Mouse (Mus musculus) forebrain, postnatal 0 days (tissue): Measurements from ENCODE around the gene Casz1. TPM values are rescaled to one million over a fixed set of nuclear protein-coding genes. Genes with fewer than 3 reads are reported as not detected.

ENCODE experiments used
- ATAC-seq: fragments of 200-750 bp; cut with Nextera tagmentation; 2 replicates; pipeline ENCODE4 v1.8.0; 2017; ENCODE audit warnings: mild to moderate bottlenecking, moderate library complexity
- DNase-seq: peaks from one replicate; pipeline ENCODE4 v3.0.0-alpha.2; 2015
- H3K27ac ChIP-seq: fragments of 300-500 bp; sonication (generic); 2 replicates; pipeline ENCODE4 v1.5.1; 2014; ENCODE audit warnings: low read depth, mild to moderate bottlenecking, antibody characterized with exemption, low read length, moderate library complexity, mixed read lengths
- H3K27me3 ChIP-seq: fragments of 300-500 bp; sonication (generic); 2 replicates; pipeline ENCODE4 v1.6.1; 2014; ENCODE audit warnings: mild to moderate bottlenecking, low read length, mixed read lengths; ENCODE audit not compliant: insufficient read depth
- H3K36me3 ChIP-seq: fragments of 300-500 bp; sonication (generic); 2 replicates; pipeline ENCODE4 v1.6.1; 2014; ENCODE audit warnings: mild to moderate bottlenecking, moderate library complexity; ENCODE audit not compliant: insufficient read depth
- H3K4me1 ChIP-seq: fragments of 300-500 bp; sonication (generic); 2 replicates; pipeline ENCODE4 v1.6.1; 2014; ENCODE audit warnings: antibody characterized with exemption; ENCODE audit not compliant: insufficient read depth
- H3K4me2 ChIP-seq: fragments of 300-500 bp; sonication (generic); 2 replicates; pipeline ENCODE4 v1.6.1; 2014; ENCODE audit warnings: low read depth, mild to moderate bottlenecking, moderate library complexity
- H3K4me3 ChIP-seq: fragments of 300-500 bp; sonication (generic); 2 replicates; pipeline ENCODE4 v1.5.1; 2014; ENCODE audit warnings: low read depth, low read length, mixed read lengths
- H3K9ac ChIP-seq: fragments of 300-500 bp; sonication (generic); 2 replicates; pipeline ENCODE4 v1.6.1; 2014; ENCODE audit warnings: mild to moderate bottlenecking
- H3K9me3 ChIP-seq: fragments of 300-500 bp; sonication (generic); 2 replicates; pipeline ENCODE4 v1.6.1; 2016; ENCODE audit warnings: low read length
- CTCF ChIP-seq: sonication (generic); IDR thresholded peaks from 2 replicates; pipeline ENCODE4 v1.5.1; 2016; ENCODE audit warnings: antibody characterized with exemption, control low read depth, low read depth
- WGBS: fragments of 180-500 bp; shearing (Covaris S2); extraction: QIAGEN DNeasy Blood & Tissue Kit; methylation state at CpG from one replicate; pipeline ENCODE4 v1.1.7; 2014; 5-methylcytosine and 5-hydroxymethylcytosine counted together
- polyA plus RNA-seq: library from polyadenylated mRNA; unstranded; fragments of >200 nt; fragmentation: Nextera tagmentation; extraction: Ambion mirVana; gene quantifications from 2 replicates; pipeline ENCODE4 v1.2.1, GENCODE M21; 2015
- total RNA-seq: library from RNA; depleted of rRNA; stranded (reverse); fragments of >200 nt; gene quantifications from 2 replicates; pipeline ENCODE4 v1.2.3, GENCODE M21; 2014

Casz1 gene
- total and polyA plus RNA-seq, 2 experiments from 2014 or later = 1.1 to 3.1 TPM

- Histone ChIP-seq H3K4me1 (peaks cover 23% of the 10 kb centered on the region), H3K4me3 (peak overlapping the region; percentile 24), H3K9me3 (no peaks in the 10 kb centered on the region), H3K27ac (0 out of 2 replicates have a peak overlapping the region, but pooled peaks have one; percentile 15), H3K36me3 (no peaks in the 10 kb centered on the region), H3K4me2 (peak overlapping the region; percentile 57), H3K9ac (no peak overlapping the region), H3K27me3 (0 out of 2 replicates have a peak, but pooled peaks cover 7% of the 10 kb centered on the region)
- ATAC-seq (peak; percentile 85), DNase-seq (peak; percentile 80)
- WGBS = under 1% methylated on average over 26 of the region's 27 CpGs
- TF ChIP-seq CTCF = no peak
These were observed 55.8 kb downstream of the Casz1 start for GRCm38 (mm10) chr4:148859906-148860491.

- Histone ChIP-seq H3K27ac (no peak overlapping the region), H3K9me3 (no peaks in the 10 kb centered on the region), H3K9ac (no peak overlapping the region), H3K4me1 (peaks cover 21% of the 10 kb centered on the region), H3K4me3 (peak overlapping the region; percentile 24; the same call in 1 of the 2 replicates), H3K36me3 (no peaks in the 10 kb centered on the region), H3K27me3 (peaks cover 10% of the 10 kb centered on the region), H3K4me2 (peak overlapping the region; percentile 57)
- DNase-seq (no peak), ATAC-seq (no peak)
- WGBS = 10% methylated on average over 7 of the region's 7 CpGs
- TF ChIP-seq CTCF = no peak
These were observed 56.4 kb downstream of the Casz1 start for GRCm38 (mm10) chr4:148860636-148861035.

- 6% methylated on average over 12 of the region's 12 CpGs for WGBS
These were observed 62.7 kb downstream of the Casz1 start for GRCm38 (mm10) chr4:148866812-148867470.

GRCm38 (mm10) chr4:148867721-148868397, 63.6 kb downstream of the Casz1 start:
- DNase-seq (peak; percentile 77), ATAC-seq (peak; percentile 67)
- no peak for TF ChIP-seq CTCF
- Histone ChIP-seq H3K4me1 (peaks cover 8% of the 10 kb centered on the region), H3K36me3 (no peaks in the 10 kb centered on the region), H3K27me3 (peaks cover 19% of the 10 kb centered on the region), H3K9ac (no peak overlapping the region), H3K9me3 (no peaks in the 10 kb centered on the region), H3K4me3 (no peak overlapping the region), H3K4me2 (no peak overlapping the region), H3K27ac (no peak overlapping the region)
- WGBS = 36% methylated on average over 11 of the region's 11 CpGs

More at GRCm38 (mm10) chr4:148866812-148867470, 62.7 kb downstream of the Casz1 start:
- Histone ChIP-seq H3K9ac (no peak overlapping the region), H3K27ac (no peak overlapping the region), H3K4me1 (peaks cover 8% of the 10 kb centered on the region), H3K36me3 (no peaks in the 10 kb centered on the region), H3K4me2 (no peak overlapping the region), H3K27me3 (peaks cover 19% of the 10 kb centered on the region), H3K9me3 (no peaks in the 10 kb centered on the region), H3K4me3 (no peak overlapping the region)
- TF ChIP-seq CTCF = no peak
- DNase-seq (no peak), ATAC-seq (no peak)

GRCm38 (mm10) chr4:148869566-148869965, 65.3 kb downstream of the Casz1 start:
- ATAC-seq (no peak), DNase-seq (peak; percentile 74)
- TF ChIP-seq CTCF = no peak
- H3K9me3 ChIP-seq = no peaks in the 10 kb centered on the region
- H3K4me1 ChIP-seq = peaks cover 8% of the 10 kb centered on the region
- H3K9ac ChIP-seq = no peak overlapping the region
- no peaks in the 10 kb centered on the region for H3K36me3 ChIP-seq
- no peak overlapping the region for H3K4me3 ChIP-seq
- no peak overlapping the region for H3K4me2 ChIP-seq
- peaks cover 15% of the 10 kb centered on the region for H3K27me3 ChIP-seq
- no peak overlapping the region for H3K27ac ChIP-seq
- 42% methylated on average over 7 of the region's 7 CpGs for WGBS

- Histone ChIP-seq H3K27ac (no peak overlapping the region), H3K9ac (no peak overlapping the region), H3K27me3 (peaks cover 11% of the 10 kb centered on the region), H3K4me3 (no peak overlapping the region), H3K4me2 (no peak overlapping the region), H3K36me3 (no peaks in the 10 kb centered on the region), H3K4me1 (peaks cover 8% of the 10 kb centered on the region), H3K9me3 (no peaks in the 10 kb centered on the region)
- no peak for ATAC-seq
- no peak for TF ChIP-seq CTCF
- 86% methylated on average over 4 of the region's 4 CpGs for WGBS
- no peak for DNase-seq
These were observed 66.3 kb downstream of the Casz1 start for GRCm38 (mm10) chr4:148870496-148870895.

GRCm38 (mm10) chr4:148871751-148872334, 67.6 kb downstream of the Casz1 start:
- H3K4me2 ChIP-seq = no peak overlapping the region
- DNase-seq = peak; percentile 81
- H3K9ac ChIP-seq = no peak overlapping the region
- peaks cover 3% of the 10 kb centered on the region for H3K27me3 ChIP-seq
- 19% methylated on average over 10 of the region's 10 CpGs for WGBS
- peak; percentile 73 for ATAC-seq
- no peaks in the 10 kb centered on the region for H3K36me3 ChIP-seq
- H3K4me1 ChIP-seq = peaks cover 8% of the 10 kb centered on the region
- no peaks in the 10 kb centered on the region for H3K9me3 ChIP-seq
- H3K4me3 ChIP-seq = no peak overlapping the region
- no peak for TF ChIP-seq CTCF
- no peak overlapping the region for H3K27ac ChIP-seq
